Mouse (Mus musculus): ENCODE measurements around the gene Gfod2. TPM values are rescaled to one million over a fixed set of nuclear protein-coding genes. Genes with fewer than 3 reads are reported as not detected.

Gfod2 gene
- total and polyA plus RNA-seq, 3 experiments: 2.3 to 3.7 (median 3.7) TPM

DNA sequence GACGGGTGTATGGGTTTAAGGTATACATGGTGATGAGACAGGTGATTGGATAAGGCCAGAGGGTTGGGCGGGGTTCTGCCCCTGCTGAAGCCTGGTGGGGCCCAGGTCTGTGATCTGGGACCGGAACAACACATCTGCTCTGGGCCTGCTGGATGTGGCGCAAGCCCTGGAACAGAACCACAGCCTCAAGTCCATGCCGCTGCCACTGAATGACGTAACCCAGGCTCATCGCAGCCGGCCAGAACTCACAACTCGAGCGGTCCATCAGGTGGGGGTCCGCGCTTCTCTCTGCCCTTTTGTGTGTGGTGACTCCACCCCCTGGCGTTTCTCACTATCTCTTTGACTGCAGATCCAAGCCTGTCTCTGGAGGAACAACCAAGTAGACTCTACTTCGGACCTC is 67.5 kb downstream of the Gfod2 start:
- WGBS: 75% methylated on average over 14 of the region's 14 CpGs
- DNase-seq: no peak
- H3K27ac ChIP-seq: no peak overlapping the region
- no peaks in the 10 kb centered on the region for H3K79me2 ChIP-seq (replicated peaks; ENCODE audit: control insufficient read depth, insufficient read depth, low read length)
- H3K4me1 ChIP-seq (ENCODE audit: control insufficient read depth, insufficient read depth, low read length): peaks cover 3% of the 10 kb centered on the region
- H3K36me3 ChIP-seq (ENCODE audit: control insufficient read depth, insufficient read depth, low read length): no peaks in the 10 kb centered on the region
- no peak overlapping the region for H3K4me3 ChIP-seq
- TF ChIP-seq EP300 (IDR thresholded peaks at IDR 0.05; ENCODE audit: insufficient read depth, low read depth, low read length): no peak
- TF ChIP-seq POLR2A (IDR thresholded peaks at IDR 0.05; ENCODE audit: insufficient read depth, low read depth, low read length): no peak
- TF ChIP-seq CTCF (IDR thresholded peaks at IDR 0.05): no peak
- intact Hi-C loops (cut with DNase I): no loop called here
- no peaks in the 10 kb centered on the region; the same call in 1 of the 2 replicates for H3K27me3 ChIP-seq (ENCODE audit: control insufficient read depth, insufficient read depth, low read length)
- no peak overlapping the region for H3K9ac ChIP-seq (ENCODE audit: low read depth, low read length)

DNA sequence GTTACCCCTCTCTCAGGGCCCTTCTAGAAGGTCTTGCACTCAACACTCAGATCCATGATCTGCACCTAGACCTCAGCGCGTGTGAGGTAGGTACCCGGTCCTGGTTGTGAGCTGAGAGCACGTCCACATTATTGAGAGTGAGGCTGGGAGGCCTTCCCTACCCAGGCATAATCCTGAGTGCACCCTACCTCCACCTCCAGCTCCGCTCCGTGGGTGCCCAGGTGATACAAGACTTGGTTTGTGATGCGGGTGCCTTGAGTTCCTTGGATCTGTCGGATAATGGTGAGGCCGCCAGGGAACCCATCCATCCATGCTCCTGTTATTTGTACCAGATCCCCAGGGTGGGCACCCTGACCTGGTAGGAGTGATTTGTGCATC is 68.5 kb downstream of the Gfod2 start:
- Histone ChIP-seq H3K79me2 (replicated peaks; ENCODE audit: control insufficient read depth, insufficient read depth, low read length) (no peaks in the 10 kb centered on the region), H3K4me1 (ENCODE audit: control insufficient read depth, insufficient read depth, low read length) (peaks cover 3% of the 10 kb centered on the region), H3K36me3 (ENCODE audit: control insufficient read depth, insufficient read depth, low read length) (no peaks in the 10 kb centered on the region), H3K27me3 (ENCODE audit: control insufficient read depth, insufficient read depth, low read length) (no peaks in the 10 kb centered on the region; the same call in 1 of the 2 replicates), H3K4me3 (no peak overlapping the region), H3K27ac (no peak overlapping the region), H3K9ac (ENCODE audit: low read depth, low read length) (no peak overlapping the region)
- WGBS: 86% methylated on average over 9 of the region's 9 CpGs
- intact Hi-C loops (cut with DNase I): no loop called here
- no peak for TF ChIP-seq CTCF (IDR thresholded peaks at IDR 0.05)
- TF ChIP-seq EP300 (IDR thresholded peaks at IDR 0.05; ENCODE audit: insufficient read depth, low read depth, low read length): no peak
- no peak for TF ChIP-seq POLR2A (IDR thresholded peaks at IDR 0.05; ENCODE audit: insufficient read depth, low read depth, low read length)
- DNase-seq: no peak

DNA sequence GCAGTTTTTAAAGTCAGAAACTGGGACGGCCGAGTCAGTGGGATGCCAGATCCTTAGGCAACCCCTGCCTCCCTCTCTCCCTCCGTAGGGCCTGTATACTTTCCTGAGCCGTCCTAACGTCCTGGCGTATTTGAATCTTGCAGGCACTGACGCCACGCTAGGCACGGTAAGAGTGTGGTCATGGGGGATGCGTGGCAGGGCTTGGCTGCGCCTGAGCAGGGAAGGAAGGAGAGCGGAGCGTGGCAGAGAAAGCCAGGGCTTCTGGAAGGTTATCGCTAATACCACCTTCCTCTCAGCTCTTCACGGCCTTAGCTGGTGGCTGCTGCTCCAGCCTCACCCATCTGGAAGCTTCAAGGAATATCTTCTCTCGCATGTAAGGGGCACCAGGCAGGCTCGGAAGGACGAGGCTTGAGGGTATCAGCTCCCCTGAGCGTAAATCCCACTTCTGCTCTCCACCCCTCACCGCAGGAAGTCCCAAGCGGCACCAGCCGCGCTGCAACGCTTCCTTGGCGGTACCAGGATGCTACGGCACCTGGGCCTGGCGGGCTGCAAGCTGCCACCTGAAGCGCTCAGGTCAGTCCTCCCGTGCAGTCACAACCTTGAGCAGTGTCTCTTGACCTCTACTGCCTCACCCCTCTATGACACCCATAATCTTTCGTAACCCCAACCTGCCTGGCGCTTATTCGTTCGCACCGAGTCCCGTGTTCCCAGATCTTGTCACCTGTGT is 69.0 kb downstream of the Gfod2 start:
- no peak overlapping the region for H3K27ac ChIP-seq
- no peaks in the 10 kb centered on the region for H3K36me3 ChIP-seq (ENCODE audit: control insufficient read depth, insufficient read depth, low read length)
- no peaks in the 10 kb centered on the region for H3K79me2 ChIP-seq (replicated peaks; ENCODE audit: control insufficient read depth, insufficient read depth, low read length)
- 62% methylated on average over 35 of the region's 35 CpGs for WGBS
- H3K27me3 ChIP-seq (ENCODE audit: control insufficient read depth, insufficient read depth, low read length): no peaks in the 10 kb centered on the region; the same call in 1 of the 2 replicates
- DNase-seq: no peak
- intact Hi-C loops (cut with DNase I): no loop called here
- H3K9ac ChIP-seq (ENCODE audit: low read depth, low read length): no peak overlapping the region
- no peak for TF ChIP-seq POLR2A (IDR thresholded peaks at IDR 0.05; ENCODE audit: insufficient read depth, low read depth, low read length)
- no peak for TF ChIP-seq EP300 (IDR thresholded peaks at IDR 0.05; ENCODE audit: insufficient read depth, low read depth, low read length)
- no peak for TF ChIP-seq CTCF (IDR thresholded peaks at IDR 0.05)
- H3K4me1 ChIP-seq (ENCODE audit: control insufficient read depth, insufficient read depth, low read length): peaks cover 3% of the 10 kb centered on the region
- H3K4me3 ChIP-seq: no peak overlapping the region

DNA sequence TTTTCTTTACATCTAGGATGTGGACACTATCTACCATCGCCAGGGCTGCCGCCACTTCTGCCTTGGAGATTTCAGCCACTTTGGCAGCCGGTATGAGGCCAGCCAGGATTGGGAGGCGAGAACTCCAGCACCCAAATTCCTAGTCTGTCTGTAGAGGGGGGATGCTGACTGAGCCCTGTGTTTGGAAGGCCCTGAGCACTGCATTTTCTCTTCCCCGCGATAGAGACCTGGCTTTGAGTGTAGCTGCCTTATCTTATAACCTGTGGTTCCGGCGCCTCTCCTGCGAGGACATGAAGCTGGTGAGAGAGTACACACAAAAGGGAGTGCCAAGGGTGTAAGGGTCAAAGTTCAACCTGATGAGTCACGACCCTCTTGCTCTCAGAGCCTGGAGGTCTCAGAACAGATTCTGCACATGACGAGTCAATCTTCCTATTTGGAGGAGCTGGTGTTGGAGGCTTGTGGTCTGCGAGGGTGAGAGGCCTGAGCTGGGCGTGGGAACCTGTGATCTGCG is 70.2 kb downstream of the Gfod2 start:
- H3K4me1 ChIP-seq (ENCODE audit: control insufficient read depth, insufficient read depth, low read length): no peaks in the 10 kb centered on the region
- H3K27ac ChIP-seq: no peak overlapping the region
- H3K9ac ChIP-seq (ENCODE audit: low read depth, low read length): no peak overlapping the region
- no peaks in the 10 kb centered on the region; the same call in 1 of the 2 replicates for H3K27me3 ChIP-seq (ENCODE audit: control insufficient read depth, insufficient read depth, low read length)
- 45% methylated on average over 14 of the region's 14 CpGs for WGBS
- H3K4me3 ChIP-seq: no peak overlapping the region
- TF ChIP-seq POLR2A (IDR thresholded peaks at IDR 0.05; ENCODE audit: insufficient read depth, low read depth, low read length) (no peak), CTCF (IDR thresholded peaks at IDR 0.05) (no peak), EP300 (IDR thresholded peaks at IDR 0.05; ENCODE audit: insufficient read depth, low read depth, low read length) (no peak)
- no peaks in the 10 kb centered on the region for H3K79me2 ChIP-seq (replicated peaks; ENCODE audit: control insufficient read depth, insufficient read depth, low read length)
- intact Hi-C loops (cut with DNase I): no loop called here
- DNase-seq: no peak
- no peaks in the 10 kb centered on the region for H3K36me3 ChIP-seq (ENCODE audit: control insufficient read depth, insufficient read depth, low read length)

DNA sequence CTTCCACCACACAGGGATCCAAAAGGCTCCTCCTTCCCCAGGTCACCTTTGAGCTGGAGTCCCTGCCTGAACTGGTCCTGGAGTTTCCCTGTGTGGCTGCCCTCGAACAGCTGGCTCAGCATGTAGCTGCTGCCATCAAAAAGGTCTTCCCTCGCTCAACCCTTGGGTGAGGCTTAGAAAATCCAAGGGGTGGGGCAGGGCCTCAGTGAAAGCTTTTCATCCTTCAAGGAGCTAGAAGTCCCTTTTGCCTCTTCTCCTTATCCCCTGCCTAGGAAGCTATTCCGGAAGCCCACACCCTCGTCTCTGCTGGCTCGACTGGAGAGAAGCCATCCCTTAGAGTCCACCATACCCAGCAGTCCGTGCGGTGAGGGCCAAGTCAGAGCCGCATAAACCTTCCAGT is 71.0 kb downstream of the Gfod2 start:
- no peaks in the 10 kb centered on the region for H3K79me2 ChIP-seq (replicated peaks; ENCODE audit: control insufficient read depth, insufficient read depth, low read length)
- no peak overlapping the region for H3K4me3 ChIP-seq
- H3K27me3 ChIP-seq (ENCODE audit: control insufficient read depth, insufficient read depth, low read length): no peaks in the 10 kb centered on the region; the same call in 1 of the 2 replicates
- WGBS: 32% methylated on average over 8 of the region's 8 CpGs
- no peaks in the 10 kb centered on the region for H3K4me1 ChIP-seq (ENCODE audit: control insufficient read depth, insufficient read depth, low read length)
- H3K27ac ChIP-seq: no peak overlapping the region
- H3K36me3 ChIP-seq (ENCODE audit: control insufficient read depth, insufficient read depth, low read length): no peaks in the 10 kb centered on the region
- H3K9ac ChIP-seq (ENCODE audit: low read depth, low read length): no peak overlapping the region
- no peak for TF ChIP-seq CTCF (IDR thresholded peaks at IDR 0.05)
- TF ChIP-seq POLR2A (IDR thresholded peaks at IDR 0.05; ENCODE audit: insufficient read depth, low read depth, low read length): no peak
- TF ChIP-seq EP300 (IDR thresholded peaks at IDR 0.05; ENCODE audit: insufficient read depth, low read depth, low read length): no peak
- no peak for DNase-seq
- intact Hi-C loops (cut with DNase I): loop anchor here (2.0 kb wide), 1 partner anchor 121 kb away; the partner anchor contains the start of gene Atp6v0d1

DNA sequence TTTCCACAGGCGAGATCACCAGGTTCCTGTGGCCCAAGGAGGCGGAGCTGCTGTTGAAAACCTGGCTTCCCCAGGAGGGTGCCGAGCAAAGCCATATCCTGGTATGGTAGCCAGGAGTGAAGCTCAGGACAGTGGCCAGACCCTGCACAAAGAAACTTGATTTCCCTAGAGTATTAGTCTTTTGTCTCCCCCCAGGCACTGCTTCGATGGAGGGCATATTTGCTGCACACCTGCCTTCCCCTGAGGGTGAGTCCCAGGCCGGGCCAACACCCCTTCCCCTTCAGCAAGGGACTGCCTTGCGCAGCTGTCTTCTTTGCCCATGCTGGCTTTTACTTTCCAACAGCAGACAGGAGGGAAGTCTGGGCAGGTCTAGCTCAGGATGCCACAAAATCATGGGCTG is 71.9 kb downstream of the Gfod2 start:
- no peak overlapping the region for H3K9ac ChIP-seq (ENCODE audit: low read depth, low read length)
- no peak for DNase-seq
- H3K4me3 ChIP-seq: no peak overlapping the region
- H3K36me3 ChIP-seq (ENCODE audit: control insufficient read depth, insufficient read depth, low read length): peaks cover 3% of the 10 kb centered on the region; the same call in 1 of the 2 replicates
- intact Hi-C loops (cut with DNase I): loop anchor here (2.0 kb wide), 1 partner anchor 120 kb away; the partner anchor contains the start of gene Atp6v0d1
- no peaks in the 10 kb centered on the region for H3K4me1 ChIP-seq (ENCODE audit: control insufficient read depth, insufficient read depth, low read length)
- H3K27me3 ChIP-seq (ENCODE audit: control insufficient read depth, insufficient read depth, low read length): no peaks in the 10 kb centered on the region; the same call in 1 of the 2 replicates
- WGBS: 50% methylated on average over 6 of the region's 6 CpGs
- H3K27ac ChIP-seq: no peak overlapping the region
- TF ChIP-seq EP300 (IDR thresholded peaks at IDR 0.05; ENCODE audit: insufficient read depth, low read depth, low read length) (no peak), POLR2A (IDR thresholded peaks at IDR 0.05; ENCODE audit: insufficient read depth, low read depth, low read length) (no peak), CTCF (IDR thresholded peaks at IDR 0.05) (no peak)
- H3K79me2 ChIP-seq (replicated peaks; ENCODE audit: control insufficient read depth, insufficient read depth, low read length): no peaks in the 10 kb centered on the region

Measured in heart, adult 2 months (tissue).